Mouse (Mus musculus) CD8-positive naive resting alpha-beta T cell, adult 57 days (primary cell): ENCODE results near the gene Opn4. TPM values are rescaled to one million over a fixed set of nuclear protein-coding genes. Genes with fewer than 3 reads are reported as not detected.

Experiments used
- total RNA-seq: library from RNA; stranded (reverse); gene quantifications from one replicate; pipeline ENCODE4 v1.2.4, GENCODE M21; 2023

The Opn4 gene
- not detected for total RNA-seq

GRCm38 (mm10) chr14:34599941-34600340 lies at the start of gene Opn4:
Gene Opn4 (minus strand): TSS chr14:34600142.

GRCm38 (mm10) chr14:34588498-34588897 lies 11.4 kb downstream of the Opn4 start, which contains the start of gene Ldb3:
Gene Ldb3 (minus strand): TSS chr14:34588682.

Other genes with a start within 250 kb of the Opn4 start
- not detected for gene Fam25c, start 244.7 kb downstream of the Opn4 start, total RNA-seq
- gene Sncg, start 225.4 kb downstream of the Opn4 start, total RNA-seq, result not detected
- not detected for gene Mmrn2, start 224.7 kb downstream of the Opn4 start, total RNA-seq
- gene Bmpr1a, start 96.8 kb downstream of the Opn4 start, total RNA-seq, result 2.0 TPM
- not detected for gene 9230112D13Rik, start 77.3 kb downstream of the Opn4 start, total RNA-seq
- not detected for gene Ldb3, start 11.5 kb downstream of the Opn4 start, total RNA-seq
- gene Wapl, start 73.8 kb upstream of the Opn4 start, total RNA-seq, result 86.6 TPM
- gene Grid1, start 220.0 kb upstream of the Opn4 start, total RNA-seq, result not detected